Mouse (Mus musculus) large intestine, adult 2 months (tissue): ENCODE data around the gene Pcgf2. TPM values are rescaled to one million over a fixed set of nuclear protein-coding genes. Genes with fewer than 3 reads are reported as not detected.

Experiments
- DNase-seq: peaks from one replicate; pipeline ENCODE4 v3.0.0-alpha.2; 2012; ENCODE audit warnings: low read depth, low spot score
- WGBS: fragments of 180-500 bp; shearing (Covaris S2); methylation state at CpG from one replicate; pipeline ENCODE4 v1.1.7; 2018; 5-methylcytosine and 5-hydroxymethylcytosine counted together
- polyA plus RNA-seq: library from polyadenylated mRNA; depleted of rRNA; stranded (reverse); fragments of >200 nt; gene quantifications from 2 replicates; pipeline ENCODE4 v1.2.3, GENCODE M21; 2012

Gene Pcgf2
- polyA plus RNA-seq, 1 experiment: 26.2 TPM

DNA sequence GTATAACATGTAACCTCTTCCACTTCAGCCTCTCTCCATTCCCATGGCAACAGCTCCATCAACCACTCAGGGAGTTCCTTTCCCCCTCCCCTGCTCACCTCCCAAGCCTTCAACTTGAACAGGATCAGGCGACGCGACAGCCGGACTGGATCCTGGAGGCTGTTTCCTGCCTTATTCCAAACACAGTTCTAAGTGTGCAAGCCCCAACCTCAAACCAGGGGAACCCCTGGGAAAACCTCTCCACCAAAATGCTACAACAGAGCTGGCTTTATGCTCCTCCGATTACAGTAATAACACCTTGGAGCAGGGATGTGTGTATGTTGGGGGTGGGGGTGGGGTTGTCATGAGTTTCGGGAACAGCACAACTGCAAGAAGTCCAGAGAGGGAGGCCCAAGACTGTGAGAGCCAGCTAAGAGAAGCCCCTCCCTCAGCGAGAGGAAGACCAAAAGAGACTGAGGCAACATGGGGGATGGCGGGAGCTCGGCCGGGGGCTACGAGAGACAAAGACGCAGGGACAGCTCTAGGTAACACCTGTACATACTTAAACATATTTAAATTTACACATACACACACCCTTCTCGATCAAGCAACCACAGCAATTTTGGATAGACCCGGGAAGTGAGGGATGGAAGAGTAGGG, 2.3 kb downstream of the Pcgf2 start:
- 22% methylated on average over 14 of the region's 14 CpGs for WGBS

GRCm38 (mm10) chr11:97697199-97697890, 3.0 kb downstream of the Pcgf2 start:
- no peak for DNase-seq
- 69% methylated on average over 11 of the region's 11 CpGs for WGBS

More for the DNA sequence above, 2.3 kb downstream of the Pcgf2 start:
- no peak for DNase-seq

GRCm38 (mm10) chr11:97696669-97697068, 3.6 kb downstream of the Pcgf2 start:
- no peak for DNase-seq
- WGBS: 82% methylated on average over 8 of the region's 8 CpGs

DNA sequence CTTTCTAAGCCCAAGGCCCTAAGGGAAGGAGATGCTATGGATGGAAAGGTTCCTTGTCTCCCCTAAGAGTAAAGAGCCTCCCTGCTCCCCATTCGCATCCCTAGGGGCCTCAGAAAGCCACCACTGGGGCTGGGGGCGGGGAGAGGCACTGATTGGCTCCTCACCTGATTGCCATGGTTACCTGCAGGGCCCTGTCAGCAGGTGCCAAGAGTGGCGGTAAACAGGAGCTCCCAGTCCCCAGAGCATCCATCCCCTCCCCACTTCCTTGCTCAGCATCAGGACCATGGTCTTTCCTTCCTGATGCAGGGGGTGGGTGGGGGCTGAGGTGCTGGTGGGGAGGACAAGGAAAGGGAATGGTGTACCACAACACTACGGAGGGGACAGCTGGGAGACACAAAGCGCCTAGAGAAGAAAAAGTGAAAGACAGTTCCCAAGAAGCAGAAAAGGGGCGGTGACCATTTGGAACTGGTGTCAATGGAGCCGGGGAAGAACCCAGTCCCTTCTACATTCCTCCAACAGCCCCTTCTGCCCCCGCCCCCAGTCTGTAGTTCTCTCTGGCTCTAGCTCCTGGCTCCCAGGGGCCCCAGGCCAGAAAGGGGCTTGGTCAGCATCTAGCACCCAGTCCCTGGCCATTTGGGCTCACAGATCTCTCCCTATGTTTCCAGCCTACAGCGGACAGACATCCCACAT, 4.4 kb downstream of the Pcgf2 start:
- DNase-seq: no peak
- 66% methylated on average over 9 of the region's 9 CpGs for WGBS

- no peak for DNase-seq
- WGBS: 40% methylated on average over 17 of the region's 17 CpGs
Observed at GRCm38 (mm10) chr11:97694921-97695711, 5.2 kb downstream of the Pcgf2 start.

GRCm38 (mm10) chr11:97694435-97694834, 5.9 kb downstream of the Pcgf2 start:
- WGBS: 68% methylated on average over 4 of the region's 4 CpGs
- DNase-seq: no peak

- WGBS: 33% methylated on average over 10 of the region's 10 CpGs
- no peak for DNase-seq
Observed at GRCm38 (mm10) chr11:97689861-97690260, 10.4 kb downstream of the Pcgf2 start.

- DNase-seq: no peak
- WGBS: 39% methylated on average over 3 of the region's 3 CpGs
Observed at GRCm38 (mm10) chr11:97687061-97687460, 13.2 kb downstream of the Pcgf2 start.

DNA sequence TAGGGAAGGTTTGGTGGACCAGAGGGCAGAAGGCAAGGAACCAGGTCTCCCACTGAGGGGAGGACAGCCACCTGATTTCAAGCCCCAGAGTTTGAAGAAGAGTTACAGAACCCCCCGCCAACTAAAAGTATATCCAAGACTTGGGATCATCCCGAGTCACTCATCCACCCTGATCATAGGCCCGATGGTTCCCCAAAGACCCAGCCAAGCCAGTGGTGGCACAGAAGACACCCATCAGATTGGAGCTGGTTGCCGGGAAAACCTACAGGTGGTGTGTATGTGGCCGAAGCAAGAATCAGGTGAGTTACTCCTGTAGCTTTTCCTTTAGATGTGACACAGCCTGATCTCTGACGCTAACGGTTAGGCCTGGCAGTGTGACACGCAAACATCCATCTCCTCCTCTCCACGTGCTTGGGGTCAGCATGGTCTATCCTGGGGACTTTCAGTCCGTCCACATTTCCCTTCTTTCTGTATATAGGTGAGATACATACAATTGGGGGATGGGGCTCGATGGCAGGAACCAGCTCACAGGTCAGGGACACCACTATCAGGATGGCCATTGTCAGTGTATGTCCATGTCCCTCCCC, 13.9 kb downstream of the Pcgf2 start:
- 25% methylated on average over 11 of the region's 11 CpGs for WGBS
- DNase-seq: no peak

DNA sequence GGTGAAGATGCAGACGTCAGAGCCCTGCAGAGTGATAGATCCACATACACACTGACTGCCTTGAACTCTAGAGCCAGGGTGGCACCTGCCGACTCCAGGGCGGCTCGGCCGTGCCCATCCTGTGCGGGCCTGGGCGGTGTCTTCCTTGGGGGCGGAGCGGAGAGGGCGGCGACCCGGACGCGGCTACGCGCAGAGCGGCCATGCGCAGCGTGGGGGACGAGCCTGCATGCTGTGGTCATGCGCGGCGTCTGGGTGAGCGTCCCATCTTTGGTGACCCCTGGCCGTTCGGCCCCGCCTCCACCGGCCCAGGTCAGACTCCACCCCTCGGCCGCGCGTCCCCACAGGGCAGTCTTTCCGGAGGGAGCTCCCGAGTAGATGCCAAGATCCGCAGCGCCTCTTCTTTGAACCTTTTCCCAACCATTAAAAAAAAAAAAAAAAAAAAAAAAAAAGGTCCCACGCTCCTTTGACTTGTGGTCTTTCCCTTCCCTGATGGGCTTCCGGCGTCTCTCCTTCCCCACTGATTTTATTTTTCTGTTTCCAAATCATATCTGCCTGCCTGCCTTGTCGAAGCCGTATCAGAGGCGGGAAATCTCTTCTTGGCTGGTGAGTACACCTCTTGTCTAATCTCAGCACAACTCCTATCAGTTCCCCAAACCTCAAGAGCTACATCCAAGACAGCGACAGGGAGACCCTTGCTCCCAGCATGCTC, 14.5 kb downstream of the Pcgf2 start, which contains the start of gene Cisd3:
TSS of gene Cisd3 (plus strand) at position 214 of the 709 bp plus-strand sequence.
- DNase-seq: no peak
- WGBS: under 1% methylated on average over 43 of the region's 43 CpGs

GRCm38 (mm10) chr11:97684766-97685165, 15.5 kb downstream of the Pcgf2 start:
- no peak for DNase-seq
- 19% methylated on average over 7 of the region's 7 CpGs for WGBS

DNA sequence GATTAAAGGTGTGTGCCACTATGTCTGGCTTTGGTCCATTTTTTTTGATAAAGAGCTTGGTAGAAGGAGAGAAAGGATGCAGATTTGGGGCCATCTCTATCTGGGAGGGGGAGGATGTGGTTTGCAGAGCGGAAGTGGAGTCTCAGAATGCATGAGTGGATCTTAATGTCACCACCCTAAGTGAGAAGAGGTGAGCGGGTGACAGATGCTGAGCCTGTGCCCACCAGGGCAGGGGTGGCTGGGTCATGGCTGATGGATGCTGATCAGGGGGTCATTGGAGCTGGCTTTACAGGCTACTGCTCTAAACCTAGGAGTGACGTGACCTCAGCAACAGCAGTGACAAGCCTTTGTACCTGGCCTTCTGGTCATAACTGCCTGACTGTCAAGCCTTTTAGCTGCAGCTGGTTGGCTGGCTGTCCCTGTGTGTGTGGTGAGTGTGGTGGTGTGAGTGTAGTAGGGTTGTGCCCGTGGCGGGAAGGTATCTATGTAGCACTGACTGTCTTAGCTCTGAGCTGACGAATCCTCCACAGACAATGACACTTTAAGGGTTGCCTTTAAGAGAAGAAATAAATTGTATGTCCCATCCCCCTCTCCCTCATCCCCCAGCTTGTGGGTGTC, 16.1 kb downstream of the Pcgf2 start:
- WGBS: 63% methylated on average over 6 of the region's 6 CpGs
- no peak for DNase-seq

DNA sequence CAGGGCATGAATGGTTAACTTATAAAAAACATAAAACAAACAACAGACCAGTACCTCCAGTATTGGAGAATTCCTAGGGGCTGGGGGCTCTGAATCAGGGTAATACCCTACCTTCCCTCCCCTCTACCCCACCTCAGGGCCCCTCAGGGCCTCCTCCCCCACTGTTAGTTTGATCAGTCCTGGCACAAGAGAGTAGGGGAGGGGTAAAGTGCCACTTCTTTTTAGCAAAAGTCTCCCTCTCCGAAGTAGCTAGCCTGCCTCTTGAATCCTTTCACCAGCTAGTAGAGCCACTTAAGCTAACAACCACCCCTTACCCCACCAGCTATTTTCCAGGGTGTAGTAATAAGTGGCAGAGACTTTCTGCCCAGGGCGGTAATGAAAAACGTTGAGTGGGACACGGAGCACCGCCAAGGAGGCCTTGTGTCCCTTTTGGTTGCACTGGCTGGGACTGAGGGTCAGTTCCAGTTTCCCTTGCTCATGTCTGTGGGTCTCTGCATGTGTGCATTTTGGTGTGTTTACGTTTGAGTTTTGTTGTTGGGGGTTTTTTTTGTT, 17.7 kb downstream of the Pcgf2 start:
- WGBS: 81% methylated on average over 6 of the region's 6 CpGs
- no peak for DNase-seq

- 73% methylated on average over 12 of the region's 12 CpGs for WGBS
- DNase-seq: no peak
Observed at GRCm38 (mm10) chr11:97680430-97680829, 19.9 kb downstream of the Pcgf2 start.

GRCm38 (mm10) chr11:97678301-97678700, 22.0 kb downstream of the Pcgf2 start:
- 90% methylated on average over 15 of the region's 15 CpGs for WGBS
- DNase-seq: no peak

- 83% methylated on average over 8 of the region's 8 CpGs for WGBS
- no peak for DNase-seq
Observed at GRCm38 (mm10) chr11:97677842-97678241, 22.5 kb downstream of the Pcgf2 start.

DNA sequence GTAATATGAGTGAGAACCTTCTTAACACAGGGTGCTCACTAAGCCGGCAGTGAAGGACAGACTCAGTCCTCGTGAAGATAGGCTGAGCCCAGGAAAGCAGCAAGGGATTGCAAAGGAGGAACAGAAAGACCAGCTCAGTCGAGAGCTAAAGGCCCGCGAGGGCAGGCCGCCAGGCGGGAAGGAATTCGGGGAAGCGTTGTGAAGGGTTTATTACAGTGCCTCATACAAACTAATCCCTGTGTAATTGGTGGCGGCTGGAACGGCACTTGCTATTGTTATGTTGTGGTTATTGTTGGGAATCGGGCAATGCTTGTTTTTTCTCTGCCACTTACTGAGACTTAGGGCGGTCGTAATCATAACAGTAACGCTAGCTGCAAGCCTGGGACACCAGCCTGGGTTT, 22.9 kb downstream of the Pcgf2 start:
- WGBS: 42% methylated on average over 15 of the region's 15 CpGs
- DNase-seq: no peak

- WGBS: 92% methylated on average over 15 of the region's 15 CpGs
- no peak for DNase-seq
Observed at GRCm38 (mm10) chr11:97676050-97676754, 24.1 kb downstream of the Pcgf2 start.
